Mouse (Mus musculus): ENCODE measurements at regions not wholly inside any gene's neighbourhood (a gene's known extent, or its start where the extent isn't known, plus 50 kb on each side); places are given as distances from the start of the nearest gene placed in this dataset.
A peak's percentile ranks its signal among the peaks of the same experiment; 100 is the strongest.

DNA sequence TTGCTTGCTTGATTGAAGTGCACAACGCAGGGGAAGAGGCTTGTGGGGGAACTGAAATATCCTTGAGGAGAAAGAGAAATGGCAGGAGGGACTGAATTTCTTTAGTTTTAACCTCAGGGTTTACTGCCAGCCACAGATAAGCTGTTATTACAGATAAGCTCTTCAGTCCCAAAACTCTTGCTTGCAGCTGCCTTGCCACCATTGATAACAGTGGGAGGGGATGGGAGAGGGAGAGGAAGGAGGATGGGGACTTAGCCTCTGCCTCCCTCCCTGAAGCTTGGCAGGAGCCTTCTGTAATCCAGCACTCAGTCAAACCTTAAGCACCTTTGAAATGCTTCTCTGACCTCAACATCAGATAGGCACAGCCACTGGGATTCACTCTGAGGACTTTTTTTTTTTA is 471.4 kb upstream of the Lsamp start:
- Histone ChIP-seq H3K4me3 (ENCODE audit: control insufficient read depth in 1 of 2, insufficient read depth in 1 of 2, low read depth in 2 of 2, low read length in 2 of 2) (no peak overlapping the region), H3K27ac (ENCODE audit: control insufficient read depth, low read depth, low read length) (no peak overlapping the region), H3K27me3 (ENCODE audit: control insufficient read depth in 1 of 2, insufficient read depth in 2 of 2, low read length in 2 of 2) (no peaks in the 10 kb centered on the region), H3K79me2 (ENCODE audit: control insufficient read depth, insufficient read depth, low read length, poor library complexity) (no peaks in the 10 kb centered on the region), H3K36me3 (ENCODE audit: control insufficient read depth in 1 of 2, insufficient read depth in 2 of 2, low read length in 2 of 2) (no peaks in the 10 kb centered on the region), H3K4me1 (ENCODE audit: control insufficient read depth in 1 of 2, insufficient read depth in 2 of 2, low read length in 2 of 2) (no peaks in the 10 kb centered on the region), H3K9ac (ENCODE audit: control insufficient read depth, low read depth, low read length, poor library complexity, severe bottlenecking) (no peak overlapping the region), H3K9me3 (replicated peaks; ENCODE audit: insufficient read depth, low read length) (no peaks in the 10 kb centered on the region)
- no peak for TF ChIP-seq ZC3H11A (IDR thresholded peaks at IDR 0.05; ENCODE audit: low read depth, low read length)
- TF ChIP-seq NELFE (IDR thresholded peaks at IDR 0.05; ENCODE audit: low read depth, low read length), result no peak
- TF ChIP-seq E2F4 (IDR thresholded peaks at IDR 0.05; ENCODE audit: borderline replicate concordance, low read depth, low read length), result no peak
- TF ChIP-seq CHD1 (IDR thresholded peaks at IDR 0.05; ENCODE audit: low read depth, low read length), result no peak
- peak; percentile 42 to 71; a peak in 3 of 4 replicates for TF ChIP-seq EP300 (IDR thresholded peaks at IDR 0.05; ENCODE audit: low read depth in 1 of 2, low read length in 2 of 2)
- no peak for TF ChIP-seq ZNF384 (IDR thresholded peaks at IDR 0.05; ENCODE audit: low read depth, low read length)
- no peak for TF ChIP-seq USF1 (IDR thresholded peaks at IDR 0.05; ENCODE audit: low read depth, low read length)
- TF ChIP-seq ZKSCAN1 (IDR thresholded peaks at IDR 0.05; ENCODE audit: low read depth, low read length), result no peak
- TF ChIP-seq MYC (IDR thresholded peaks at IDR 0.05; ENCODE audit: low read depth, low read length), result no peak
- no peak for TF ChIP-seq SIN3A (IDR thresholded peaks at IDR 0.05; ENCODE audit: low read length)
- TF ChIP-seq MYB (IDR thresholded peaks at IDR 0.05; ENCODE audit: low read depth, low read length), result no peak
- peak; percentile 83; the same call in 1 of the 2 replicates for TF ChIP-seq TCF12 (IDR thresholded peaks at IDR 0.05; ENCODE audit: low read depth, low read length)
- TF ChIP-seq KAT2A (conservative IDR thresholded peaks at IDR 0.05; ENCODE audit: low read depth, low read length), result no peak
- no peak for TF ChIP-seq SMC3 (IDR thresholded peaks at IDR 0.05; ENCODE audit: low read depth, low read length)
- TF ChIP-seq TAL1 (IDR thresholded peaks at IDR 0.05; ENCODE audit: low read length), result 0 out of 2 replicates have a peak, but pooled peaks have one; percentile 14
- TF ChIP-seq HCFC1 (IDR thresholded peaks at IDR 0.05; ENCODE audit: low read depth, low read length), result no peak
- TF ChIP-seq GATA1 (IDR thresholded peaks at IDR 0.05; ENCODE audit: low read depth, low read length), result peak; percentile 50; the same call in 1 of the 2 replicates
- TF ChIP-seq MAFK (IDR thresholded peaks at IDR 0.05; ENCODE audit: borderline replicate concordance, low read depth, low read length), result no peak
- DNase-seq (ENCODE audit: low read depth, low spot score), result peak; percentile 31

GRCm38 (mm10) chr16:39513659-39514058 is 470.5 kb upstream of the Lsamp start:
- Histone ChIP-seq H3K4me1 (ENCODE audit: control insufficient read depth in 1 of 2, insufficient read depth in 2 of 2, low read length in 2 of 2) (no peaks in the 10 kb centered on the region), H3K27ac (ENCODE audit: control insufficient read depth, low read depth, low read length) (no peak overlapping the region), H3K9me3 (replicated peaks; ENCODE audit: insufficient read depth, low read length) (no peaks in the 10 kb centered on the region), H3K36me3 (ENCODE audit: control insufficient read depth in 1 of 2, insufficient read depth in 2 of 2, low read length in 2 of 2) (no peaks in the 10 kb centered on the region), H3K9ac (ENCODE audit: control insufficient read depth, low read depth, low read length, poor library complexity, severe bottlenecking) (no peak overlapping the region), H3K27me3 (ENCODE audit: control insufficient read depth in 1 of 2, insufficient read depth in 2 of 2, low read length in 2 of 2) (no peaks in the 10 kb centered on the region), H3K79me2 (ENCODE audit: control insufficient read depth, insufficient read depth, low read length, poor library complexity) (no peaks in the 10 kb centered on the region), H3K4me3 (ENCODE audit: control insufficient read depth in 1 of 2, insufficient read depth in 1 of 2, low read depth in 2 of 2, low read length in 2 of 2) (no peak overlapping the region)
- DNase-seq (ENCODE audit: low read depth, low spot score), result no peak
- TF ChIP-seq CTCF (IDR thresholded peaks at IDR 0.05 in 2 of 3, conservative IDR thresholded peaks at IDR 0.05 in 1 of 3; ENCODE audit: control insufficient read depth in 1 of 3, insufficient read depth in 1 of 3, low read depth in 2 of 3, low read length in 3 of 3, poor library complexity in 1 of 3, severe bottlenecking in 1 of 3), result no peak
- TF ChIP-seq TBP (IDR thresholded peaks at IDR 0.05; ENCODE audit: low read depth, low read length), result no peak

All from MEL (cell line).